Mouse (Mus musculus): ENCODE measurements around the gene Dph2. TPM values are rescaled to one million over a fixed set of nuclear protein-coding genes. Genes with fewer than 3 reads are reported as not detected.

The Dph2 gene
- polyA plus RNA-seq, 1 experiment from 2014 or later, result 7.0 TPM

DNA sequence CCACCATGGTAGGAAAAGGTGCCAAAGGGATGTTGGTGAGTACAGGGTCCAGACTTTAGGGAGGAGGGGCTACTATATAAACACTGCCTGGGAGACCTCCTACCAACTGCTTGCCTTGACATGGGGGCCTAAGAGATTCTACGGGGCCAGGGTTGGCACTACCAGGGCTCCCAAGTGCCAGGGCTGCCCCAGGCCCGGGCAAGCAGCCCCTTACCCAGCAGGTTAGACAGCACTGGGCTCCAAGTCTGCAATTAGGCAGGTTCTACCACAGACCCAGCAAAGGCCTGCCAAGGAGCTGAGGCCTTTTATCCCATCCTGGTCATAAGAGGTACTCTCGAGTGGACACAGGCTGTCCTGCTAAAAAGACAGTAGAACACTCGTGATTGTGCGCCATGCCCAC lies 48.7 kb downstream of the Dph2 start:
- ATAC-seq (no peak), DNase-seq (ENCODE audit: low read depth, low spot score) (no peak)
- H3K27me3 ChIP-seq, result no peaks in the 10 kb centered on the region
- in situ Hi-C loops (cut with MboI; ENCODE audit: low pct_unique_long_range_greater_than_20kb), result no loop called here
- TF ChIP-seq CTCF (IDR thresholded peaks at IDR 0.05), result no peak
- ChIA-PET CTCF (interaction anchor here (1.1 kb wide), 1 partner anchor 14 kb away, joined by 4 read pairs; no protein-coding TSS in a partner anchor), POLR2A (no interaction called here)

DNA sequence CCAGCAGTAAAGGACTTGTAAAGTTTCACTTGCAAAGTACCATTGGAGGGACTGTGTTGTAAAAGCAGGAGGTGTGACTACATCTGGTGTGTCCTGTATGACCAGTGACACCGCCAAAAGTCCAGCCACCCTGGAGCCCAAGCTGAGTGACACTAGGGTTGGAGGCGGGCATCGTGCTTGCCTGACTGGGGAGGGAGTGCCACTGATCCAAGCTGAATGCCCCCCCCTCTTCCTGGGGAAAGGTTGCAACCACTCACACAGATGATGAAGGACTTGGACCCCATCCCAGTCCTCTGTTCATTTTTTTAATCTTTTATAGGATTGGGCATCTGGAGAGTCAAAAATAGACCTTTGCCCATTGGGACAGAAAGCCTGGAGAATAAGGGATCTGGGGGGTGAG lies 50.3 kb downstream of the Dph2 start:
- ChIA-PET POLR2A (no interaction called here), CTCF (interaction anchor here (1.5 kb wide), 1 partner anchor 14 kb away, joined by 4 read pairs; no protein-coding TSS in a partner anchor)
- no peak for DNase-seq (ENCODE audit: low read depth, low spot score)
- no peak for ATAC-seq
- TF ChIP-seq CTCF (IDR thresholded peaks at IDR 0.05), result no peak
- in situ Hi-C loops (cut with MboI; ENCODE audit: low pct_unique_long_range_greater_than_20kb), result no loop called here
- no peaks in the 10 kb centered on the region for H3K27me3 ChIP-seq

GRCm38 (mm10) chr4:117840821-117841220 lies 51.0 kb downstream of the Dph2 start:
- CTCF ChIA-PET, result interaction anchor here (1.5 kb wide), 1 partner anchor 15 kb away, joined by 4 read pairs; no protein-coding TSS in a partner anchor
- ATAC-seq (no peak), DNase-seq (ENCODE audit: low read depth, low spot score) (no peak)
- TF ChIP-seq CTCF (IDR thresholded peaks at IDR 0.05), result no peak
- H3K27me3 ChIP-seq, result no peaks in the 10 kb centered on the region
- POLR2A ChIA-PET, result no interaction called here
- in situ Hi-C loops (cut with MboI; ENCODE audit: low pct_unique_long_range_greater_than_20kb), result no loop called here

DNA sequence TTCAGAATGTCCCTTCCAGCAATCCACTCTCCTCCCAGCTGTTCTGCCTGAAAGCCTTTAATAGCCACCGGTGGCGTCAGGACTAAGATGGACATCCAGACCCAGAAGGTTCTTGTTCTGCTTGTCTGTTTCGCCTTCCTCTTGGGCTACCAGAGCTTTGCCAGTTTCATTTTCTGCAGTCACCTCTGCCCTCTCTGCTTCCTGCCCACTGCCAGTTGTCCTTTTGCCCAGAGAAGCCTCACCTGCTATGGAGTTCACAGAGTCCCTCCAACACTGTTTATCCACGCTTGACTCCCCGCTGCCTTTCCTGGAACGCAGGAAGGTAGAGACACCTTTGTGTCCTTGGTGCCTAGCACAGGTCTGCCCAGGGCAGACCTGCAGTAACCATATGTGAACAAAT lies 52.5 kb downstream of the Dph2 start:
- no peak for TF ChIP-seq CTCF (IDR thresholded peaks at IDR 0.05)
- CTCF ChIA-PET, result no interaction called here
- no peak for ATAC-seq

More for the DNA sequence above, 52.5 kb downstream of the Dph2 start:
- DNase-seq (ENCODE audit: low read depth, low spot score), result no peak
- H3K27me3 ChIP-seq, result no peaks in the 10 kb centered on the region
- POLR2A ChIA-PET, result no interaction called here
- in situ Hi-C loops (cut with MboI; ENCODE audit: low pct_unique_long_range_greater_than_20kb), result no loop called here

Other genes with a start within 250 kb of the Dph2 start
- 23.2 TPM for gene Dmap1, start 209.8 kb downstream of the Dph2 start, polyA plus RNA-seq (2021)
- not detected for gene Gm12845, start 167.6 kb downstream of the Dph2 start, polyA plus RNA-seq (2021)
- gene Klf17, start 126.4 kb downstream of the Dph2 start, polyA plus RNA-seq (2021), result not detected
- 12.8 TPM for gene Slc6a9, start 57.5 kb downstream of the Dph2 start, polyA plus RNA-seq (2021)
- 0.78 TPM for gene Ccdc24, start 19.5 kb downstream of the Dph2 start, polyA plus RNA-seq (2021)
- 26.0 TPM for gene B4galt2, start 8.5 kb downstream of the Dph2 start, polyA plus RNA-seq (2021)
- 236 TPM for gene Atp6v0b, start 4.7 kb downstream of the Dph2 start, polyA plus RNA-seq (2021)
- gene Ipo13, start 23.0 kb upstream of the Dph2 start, polyA plus RNA-seq (2021), result 51.9 TPM
- gene Artn, start 37.7 kb upstream of the Dph2 start, polyA plus RNA-seq (2021), result not detected
- 27.4 TPM for gene St3gal3, start 242.9 kb upstream of the Dph2 start, polyA plus RNA-seq (2021)